Mouse (Mus musculus) left cerebral cortex, postnatal 10 days (tissue): ENCODE data around the gene Cdkn1c. TPM values are rescaled to one million over a fixed set of nuclear protein-coding genes. Genes with fewer than 3 reads are reported as not detected.

Experiments
- DNase-seq, 2 experiments: peaks; one replicate each; pipeline ENCODE4 v3.0.0; 2021 to 2022; ENCODE audit warnings: low spot score in 2 of 2, mixed read lengths in 1 of 2; ENCODE audit errors: extremely low spot score in 1 of 2
- intact Hi-C: fragments of 180-260 bp; cut with DNase I; formaldehyde crosslinking; loops from one replicate; pipeline ENCODE4 v1.15.1; 2025
- total RNA-seq, 2 experiments: library from RNA; stranded (reverse); gene quantifications; 2 replicates each; pipeline ENCODE4 v1.2.3; 2021

Gene Cdkn1c
- 10 to 100 TPM; 14.2 to 15.1 TPM for total RNA-seq

DNA sequence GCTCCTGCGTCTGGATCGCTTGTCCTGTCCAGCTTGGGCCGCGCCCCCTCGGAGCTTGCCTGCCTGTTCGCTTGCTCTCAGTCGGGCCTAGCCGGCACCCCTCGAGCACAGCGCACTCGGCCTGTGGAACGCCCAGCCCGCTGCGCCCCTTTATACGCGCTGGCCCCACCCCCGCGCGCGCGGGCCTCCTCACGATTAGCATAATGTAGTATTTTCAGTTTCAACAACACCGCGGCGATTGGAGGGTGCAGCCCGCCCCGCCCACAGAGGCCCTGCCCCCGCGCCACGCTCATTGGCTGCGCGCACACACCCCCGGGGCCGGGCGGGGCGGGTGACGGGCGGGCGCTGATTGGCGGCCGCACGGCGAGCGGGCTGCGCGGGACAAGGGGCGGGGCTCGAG lies at the start of gene Cdkn1c:
Gene Cdkn1c, minus strand, starts transcription at position 177 of the 400 bp plus-strand sequence.
- DNase-seq = peak; percentile 78 to 94
- intact Hi-C loops = loop anchor here (5.0 kb wide), 1 partner anchor 164 kb away; no protein-coding TSS in a partner anchor

DNA sequence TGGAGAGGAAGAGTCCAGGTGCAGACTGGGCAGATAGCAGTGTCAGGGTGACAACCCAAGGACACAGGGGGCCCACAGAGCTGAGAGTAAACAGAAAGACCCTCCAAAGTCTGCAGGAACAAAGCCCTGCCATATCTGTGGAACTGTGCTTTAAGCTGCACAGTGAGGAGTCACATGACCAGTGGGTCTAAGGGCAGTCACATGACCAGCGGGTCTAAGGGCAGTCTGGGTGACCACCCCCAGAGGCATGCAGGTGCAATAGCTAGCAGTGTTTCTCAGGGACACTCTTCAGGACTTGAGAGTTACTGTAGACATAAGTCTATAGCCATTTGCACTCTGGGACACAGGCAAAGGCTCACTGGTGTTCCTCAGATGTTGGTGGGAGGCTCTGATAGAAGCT lies 48.7 kb upstream of the Cdkn1c start:
- no peak for DNase-seq
- intact Hi-C loops = no loop called here

DNA sequence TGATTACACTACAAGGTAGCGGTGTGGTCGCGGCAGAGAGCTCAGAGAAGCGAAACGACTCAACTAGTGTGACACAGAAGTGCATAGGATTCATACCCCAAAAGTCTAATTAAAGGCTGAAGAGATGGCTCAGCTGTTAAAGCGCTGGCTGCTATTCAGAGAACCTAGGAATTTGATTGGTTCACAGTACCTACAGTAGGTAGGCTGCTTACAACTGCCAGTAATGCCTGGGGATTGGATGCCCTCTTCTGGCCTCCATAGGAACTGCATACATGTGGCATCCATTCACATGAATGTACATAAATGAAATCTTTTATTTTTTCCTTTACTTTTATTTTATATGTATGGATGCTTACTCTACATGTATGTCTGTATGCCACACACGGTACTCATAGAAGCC lies 45.8 kb upstream of the Cdkn1c start:
- DNase-seq = peak; percentile 36 to 56
- intact Hi-C loops = no loop called here

DNA sequence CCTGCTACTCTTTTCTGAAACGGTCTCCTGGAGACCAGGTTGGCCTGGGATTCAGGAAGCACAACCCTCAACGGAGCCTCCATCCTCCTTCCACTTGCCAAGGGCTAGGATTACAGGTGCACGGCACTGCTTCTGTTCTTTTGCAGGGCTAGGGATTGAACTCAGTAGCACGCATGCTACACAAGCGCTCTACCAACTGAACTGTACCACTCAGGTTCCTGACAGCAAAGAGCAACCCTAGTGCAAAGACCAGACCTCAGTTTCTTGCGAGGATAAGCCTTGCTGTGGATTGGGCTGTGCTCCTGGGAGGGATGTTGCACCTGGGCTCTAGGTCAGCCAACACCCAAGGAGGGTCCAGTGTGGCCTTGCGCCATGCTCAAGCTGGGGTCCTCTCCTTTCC lies 45.4 kb upstream of the Cdkn1c start:
- intact Hi-C loops = no loop called here
- DNase-seq = no peak

DNA sequence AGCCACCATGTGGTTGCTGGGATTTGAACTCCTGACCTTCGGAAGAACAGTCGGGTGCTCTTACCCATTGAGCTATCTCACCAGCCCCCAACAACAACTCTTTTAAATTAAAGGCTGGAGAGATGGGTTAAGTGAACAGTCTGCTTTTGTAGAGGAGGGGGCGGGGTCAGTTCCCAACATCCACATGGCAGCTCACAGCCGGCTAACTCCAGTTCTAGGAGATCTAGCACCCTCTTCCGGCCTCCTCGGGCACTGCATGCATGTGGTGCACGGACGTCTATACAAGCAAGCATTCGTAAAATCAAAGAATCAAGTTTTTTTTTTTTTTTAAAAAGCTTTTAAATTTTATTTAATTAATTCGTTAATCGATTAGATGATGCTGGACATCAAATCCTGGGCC lies 45.0 kb upstream of the Cdkn1c start:
- intact Hi-C loops = no loop called here
- peak; percentile 56 to 86 for DNase-seq

DNA sequence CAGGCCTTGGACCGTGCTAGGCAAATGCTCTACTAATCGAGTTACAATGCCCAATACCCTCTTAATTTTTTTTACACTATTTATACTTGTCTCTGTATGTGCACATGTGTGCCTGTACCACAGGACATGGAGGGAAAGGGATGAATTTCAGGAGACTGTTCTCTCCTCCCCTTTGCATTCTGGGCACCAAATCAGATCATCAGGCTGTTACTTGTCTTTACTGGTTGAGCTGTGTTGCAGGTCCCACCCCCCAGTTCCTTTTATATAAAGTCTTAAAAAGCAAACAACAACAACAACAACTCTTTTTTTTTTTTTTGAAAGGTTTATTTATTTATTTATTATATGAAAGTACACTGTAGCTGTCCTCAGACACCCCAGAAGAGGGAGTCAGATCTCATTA lies 44.6 kb upstream of the Cdkn1c start:
- intact Hi-C loops = no loop called here

DNA sequence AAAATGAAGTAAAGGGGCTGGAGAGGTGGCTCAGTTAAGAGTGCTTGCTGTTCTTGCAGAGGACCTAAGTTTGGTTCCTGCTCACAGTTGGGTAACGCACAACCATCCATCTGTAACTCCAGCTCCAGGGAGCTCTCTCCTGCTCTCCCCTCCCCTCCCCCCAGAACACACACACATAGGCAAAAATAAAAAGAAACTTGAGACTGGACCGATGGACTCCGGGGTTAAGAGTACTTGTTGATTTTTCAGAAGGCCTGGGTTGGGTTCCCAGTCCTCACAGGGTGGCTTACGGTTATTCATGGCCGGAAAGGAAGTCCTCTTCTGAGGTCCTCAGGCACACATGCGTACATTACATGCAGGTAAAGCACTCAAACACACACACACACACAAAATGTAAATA lies 43.1 kb upstream of the Cdkn1c start:
- intact Hi-C loops = no loop called here
- no peak for DNase-seq

More for the DNA sequence above, 44.6 kb upstream of the Cdkn1c start:
- no peak for DNase-seq

DNA sequence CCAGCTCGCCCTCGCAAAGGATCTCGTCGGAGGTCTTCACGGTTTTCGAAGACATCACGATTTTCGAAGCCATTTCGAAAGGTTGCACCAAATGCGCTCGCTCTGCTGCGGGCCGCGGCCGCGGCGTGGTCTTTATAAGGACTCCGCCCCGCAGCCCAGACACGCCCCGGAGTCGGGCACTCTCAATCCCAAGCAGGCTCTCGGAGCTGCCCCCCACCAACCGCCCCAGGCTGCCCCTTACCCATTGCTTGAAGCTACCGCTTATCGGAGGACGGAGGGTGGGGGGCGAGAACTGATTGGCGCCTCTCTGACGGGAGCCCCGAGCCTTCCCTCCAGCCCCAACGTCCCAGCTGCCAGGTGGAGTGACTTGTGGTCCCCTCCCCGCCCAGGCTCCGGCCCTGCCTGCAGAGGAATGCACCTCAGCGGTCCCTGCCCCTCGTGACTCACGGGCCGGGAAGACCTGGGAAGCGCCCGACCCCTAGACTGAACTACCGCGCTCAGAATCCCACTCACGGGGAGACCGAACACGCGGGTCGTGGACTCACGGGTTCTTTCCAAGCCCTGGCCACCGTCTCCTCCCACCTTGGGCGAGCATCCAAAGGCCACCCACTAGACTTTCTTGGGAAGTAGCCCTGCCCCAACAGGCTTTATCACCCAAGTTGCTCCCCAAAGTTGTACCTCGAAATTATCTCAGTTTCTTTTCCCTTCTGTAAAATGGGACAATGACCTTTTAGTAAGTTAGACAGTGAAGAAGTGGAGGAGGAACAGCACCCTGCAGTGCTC lies 41.8 kb upstream of the Cdkn1c start, which contains the start of gene Phlda2:
Gene Phlda2, minus strand, starts transcription at position 733 of the 783 bp plus-strand sequence.
- intact Hi-C loops = no loop called here
- peak in 1 of 2 experiments; percentile 49 for DNase-seq

DNA sequence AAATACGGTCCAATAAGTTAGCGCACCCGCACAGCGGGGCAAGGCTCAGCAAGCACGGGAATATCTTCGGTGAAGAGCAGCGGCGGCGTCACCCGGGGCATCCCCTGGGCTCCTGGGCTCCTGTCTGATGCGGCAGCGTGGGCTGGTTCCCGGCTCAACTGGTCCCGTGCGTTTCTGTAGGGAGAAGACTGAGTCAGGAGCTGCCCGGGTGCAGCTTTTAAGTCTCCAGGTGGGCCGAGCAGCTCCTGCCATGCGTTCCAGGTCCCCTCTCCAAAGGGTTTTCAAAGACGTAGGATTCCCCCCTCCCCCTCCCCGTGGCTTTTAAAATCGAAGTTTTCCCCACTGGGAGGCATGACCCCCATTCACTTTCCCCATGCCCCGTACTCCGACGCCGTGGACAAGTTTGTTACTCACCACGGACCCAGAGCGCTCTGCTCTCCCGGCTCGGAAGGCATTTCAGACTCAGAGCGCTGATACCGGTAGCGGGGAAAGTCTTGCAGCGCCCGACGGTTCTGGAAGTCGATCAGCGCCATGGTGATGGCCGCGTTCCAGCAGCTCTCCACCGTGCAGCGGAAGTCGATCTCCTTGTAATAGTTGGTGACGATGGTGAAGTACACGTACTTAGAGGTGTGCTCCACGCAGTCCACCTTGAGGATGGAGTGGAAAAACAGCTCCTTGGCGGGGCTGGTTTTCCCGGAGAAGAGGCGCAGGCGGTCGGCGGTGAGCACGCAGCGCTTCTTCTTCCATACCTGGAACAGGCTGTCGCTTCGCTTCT lies 41.0 kb upstream of the Cdkn1c start:
- intact Hi-C loops = no loop called here

DNA sequence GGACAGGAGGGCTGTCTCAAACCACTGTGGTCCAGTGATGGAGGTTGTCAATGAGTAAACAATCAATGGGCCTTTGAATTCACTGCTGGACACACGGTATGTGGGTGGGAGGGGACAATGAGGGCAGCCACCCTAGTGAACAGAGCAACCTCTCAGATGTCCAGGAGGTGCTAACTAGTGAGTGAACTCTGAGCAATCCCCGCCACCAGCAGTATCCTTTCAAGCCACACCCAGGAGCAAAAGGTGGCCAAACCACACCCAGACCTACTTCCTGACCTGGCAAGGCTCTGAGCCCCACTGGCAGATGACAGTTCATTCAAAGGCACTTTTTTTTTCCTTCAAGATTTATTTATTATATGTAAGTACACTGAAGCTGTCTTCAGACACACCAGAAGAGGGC lies 40.1 kb upstream of the Cdkn1c start:
- intact Hi-C loops = no loop called here
- no peak for DNase-seq

More for the DNA sequence above, 41.0 kb upstream of the Cdkn1c start:
- peak in 1 of 2 experiments; percentile 68 for DNase-seq

DNA sequence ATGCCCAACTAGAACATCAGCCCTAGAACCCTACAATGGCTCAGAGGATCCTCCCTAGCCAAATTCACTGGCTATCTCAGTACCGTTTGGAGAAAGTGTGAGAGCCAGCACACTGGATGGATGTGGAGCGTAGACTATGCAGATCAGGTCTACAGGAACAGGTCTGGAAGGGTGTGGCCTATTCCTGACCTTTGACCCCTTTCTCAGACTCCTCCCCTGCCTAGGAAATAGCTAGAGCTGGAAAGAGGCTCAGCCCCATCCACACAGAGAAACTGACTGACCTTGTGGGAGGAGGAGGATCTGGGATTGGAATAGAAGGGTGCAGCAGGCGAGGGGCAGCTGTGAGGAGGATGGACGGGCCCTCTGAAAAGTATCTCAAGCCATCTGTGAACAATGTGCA lies 37.7 kb upstream of the Cdkn1c start:
- no peak for DNase-seq
- intact Hi-C loops = no loop called here

DNA sequence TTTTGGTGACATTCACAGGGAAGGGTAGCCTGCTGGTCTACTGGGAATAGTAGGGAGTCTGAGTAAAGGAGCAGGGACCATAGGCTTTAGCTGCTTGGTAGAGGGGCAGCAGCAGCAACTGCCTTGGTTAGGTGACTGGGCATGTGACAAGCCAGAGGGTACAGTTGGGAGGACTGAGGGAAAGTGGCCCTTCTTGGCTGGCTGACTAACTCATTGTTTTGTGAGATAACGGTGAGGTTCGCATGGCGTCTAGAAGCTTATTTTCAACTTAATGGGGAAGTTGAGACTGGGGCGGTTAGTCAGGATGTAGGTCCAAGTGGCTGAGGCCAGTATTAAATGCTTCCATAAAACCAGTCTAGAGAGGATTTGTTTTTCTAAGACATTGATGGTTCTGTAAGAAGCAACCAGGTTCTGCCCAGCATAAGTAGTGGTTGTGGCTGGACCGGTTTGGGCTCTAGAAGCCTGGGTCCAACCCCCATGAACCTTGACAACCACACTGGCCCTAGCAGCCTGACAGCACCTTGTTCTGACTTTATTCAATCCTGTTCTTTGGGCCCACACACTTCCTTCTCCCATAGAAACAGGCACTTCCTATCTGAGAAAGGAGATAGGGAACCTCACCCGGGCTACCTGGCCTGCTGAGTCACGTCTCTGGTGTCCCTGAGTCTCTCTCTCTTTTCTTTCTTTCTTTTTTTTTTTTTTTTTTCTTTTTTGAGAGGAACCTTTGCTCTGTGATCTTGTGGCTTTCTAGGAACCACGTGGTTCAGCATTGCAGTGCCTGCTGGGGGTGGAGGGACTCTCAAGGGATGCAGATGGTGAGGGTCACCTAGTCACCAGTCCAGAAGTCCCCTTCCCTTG lies 34.5 kb upstream of the Cdkn1c start:
- no peak for DNase-seq
- intact Hi-C loops = no loop called here

DNA sequence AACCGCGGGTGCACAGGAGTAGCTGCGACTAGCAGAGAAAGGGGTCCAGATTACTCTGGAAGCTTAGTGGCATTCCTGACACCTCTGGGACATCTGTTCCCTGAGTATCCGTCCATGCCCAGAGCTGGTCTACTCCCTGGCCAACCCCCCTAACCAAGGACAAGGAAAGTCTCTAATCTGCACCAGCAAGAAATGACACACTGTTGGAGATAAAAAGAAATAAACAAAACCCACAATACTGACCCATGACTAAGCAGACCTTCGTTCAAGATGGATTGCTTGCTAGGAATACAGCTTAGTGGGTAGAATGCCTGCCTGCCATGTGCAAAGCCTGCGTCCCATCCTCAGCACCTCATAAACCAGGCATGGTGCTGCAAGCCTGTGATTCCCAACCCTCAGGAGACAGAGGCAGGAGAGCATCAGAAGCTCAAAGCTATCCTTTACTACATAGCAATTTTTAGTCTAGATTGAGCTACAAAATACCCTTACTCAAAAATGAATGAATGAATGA lies 32.8 kb upstream of the Cdkn1c start:
- intact Hi-C loops = no loop called here

DNA sequence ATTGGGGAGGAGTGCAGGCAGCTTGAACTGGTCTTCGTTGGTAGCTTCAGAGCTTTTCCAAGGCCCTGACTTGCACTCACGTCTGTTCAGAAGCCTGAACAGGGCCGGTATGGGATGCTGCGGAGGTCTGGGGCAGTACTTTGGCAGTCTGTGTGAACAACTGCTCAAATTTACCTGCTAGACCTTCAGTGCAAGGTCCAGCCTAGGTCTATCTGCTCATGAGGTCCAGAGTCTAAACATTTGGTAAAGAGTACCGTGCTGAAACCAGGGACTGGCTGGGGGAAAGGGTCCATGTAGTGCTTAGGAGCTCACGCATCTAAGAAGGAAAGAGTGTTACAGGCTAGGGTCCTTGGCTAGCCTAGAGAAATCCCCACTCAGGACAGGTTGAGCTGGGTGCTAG lies 28.9 kb upstream of the Cdkn1c start:
- intact Hi-C loops = no loop called here
- no peak for DNase-seq

More for the DNA sequence above, 32.8 kb upstream of the Cdkn1c start:
- DNase-seq = no peak

DNA sequence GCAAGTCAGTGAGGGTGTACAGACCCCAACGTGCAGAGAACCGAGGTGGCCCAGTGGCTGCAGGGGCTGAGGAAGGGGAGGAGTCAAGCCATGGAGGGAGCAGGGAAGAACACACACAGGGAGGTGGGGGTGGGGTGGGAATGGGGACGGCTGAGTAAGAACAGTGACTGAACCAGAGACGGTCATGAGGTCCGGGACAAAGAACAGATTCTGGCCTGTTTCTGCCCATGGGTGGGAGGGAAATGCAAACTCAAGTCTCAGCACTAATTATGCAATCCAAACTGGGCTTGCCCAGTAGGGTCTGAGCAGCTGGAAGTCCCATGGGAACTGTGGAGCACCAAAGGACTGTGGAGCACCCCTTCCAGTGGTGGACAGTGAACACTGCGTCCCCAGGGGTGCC lies 21.7 kb upstream of the Cdkn1c start:
- intact Hi-C loops = no loop called here
- DNase-seq = no peak

DNA sequence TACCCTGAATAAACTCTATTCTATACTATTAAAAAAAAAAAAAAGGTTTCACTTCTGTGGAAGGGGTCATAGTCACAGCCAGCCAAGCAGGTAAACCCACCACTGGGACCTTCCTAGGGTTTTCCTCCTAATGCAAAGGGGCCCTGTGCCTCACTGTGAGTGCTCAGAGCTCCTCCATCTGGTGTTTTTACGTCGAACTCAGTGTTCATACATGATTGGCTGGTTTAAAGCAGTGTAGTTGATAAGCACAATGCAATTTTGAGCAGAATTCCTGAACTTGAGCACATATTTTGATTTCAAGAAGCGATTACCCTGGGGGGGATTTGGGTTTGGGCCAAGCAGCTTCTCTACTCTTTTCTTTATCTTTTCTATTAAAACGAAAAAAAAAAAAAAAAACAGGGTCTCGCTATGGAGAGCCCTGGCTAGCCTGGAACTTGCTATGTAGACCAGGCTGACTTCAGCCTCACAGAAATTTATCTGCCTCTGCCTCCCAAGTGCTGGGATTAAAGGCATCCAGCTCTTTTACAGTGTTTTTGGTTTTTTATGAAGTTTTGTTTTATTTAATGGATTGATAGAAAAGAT lies 21.0 kb upstream of the Cdkn1c start:
- no peak for DNase-seq
- intact Hi-C loops = no loop called here

DNA sequence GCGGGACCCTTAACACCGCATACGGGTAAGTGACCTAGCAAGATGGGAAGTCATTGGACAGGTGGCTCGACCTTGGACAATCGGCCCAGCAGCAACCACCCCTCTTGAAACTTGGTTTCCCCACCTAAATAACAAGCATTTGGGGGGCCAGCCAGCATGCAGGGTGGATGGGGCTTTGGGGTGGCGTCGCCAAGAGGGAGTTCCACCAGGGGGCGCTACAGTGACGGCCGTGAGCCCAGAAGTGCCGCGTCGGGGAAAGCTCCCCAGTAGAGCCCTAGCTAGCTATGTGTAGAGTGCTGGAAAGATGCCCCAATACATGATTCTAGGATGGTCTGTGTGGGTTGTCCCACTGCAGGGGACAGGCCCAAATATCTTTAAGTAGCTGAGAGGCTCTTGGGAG lies 19.6 kb upstream of the Cdkn1c start:
- DNase-seq = peak in 1 of 2 experiments; percentile 73
- intact Hi-C loops = no loop called here

DNA sequence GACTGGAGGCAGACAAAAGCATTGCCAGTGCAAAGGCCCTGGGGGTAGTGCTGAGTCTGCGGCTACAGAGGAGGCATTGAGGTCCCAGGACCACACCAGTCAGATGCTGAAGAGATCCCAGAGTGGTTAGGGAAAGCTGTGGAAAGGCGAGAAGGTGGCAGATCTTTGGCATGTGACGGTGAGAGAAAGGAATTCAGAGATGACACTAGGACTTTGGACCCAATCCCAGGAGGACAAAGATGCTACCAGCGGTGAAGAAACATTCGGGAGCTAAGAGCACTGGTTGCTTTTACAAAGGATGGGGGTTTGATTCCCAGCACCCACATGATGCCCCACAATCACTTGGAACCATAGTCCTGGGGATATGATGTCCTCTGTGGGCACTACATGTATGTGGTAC lies 16.9 kb upstream of the Cdkn1c start:
- DNase-seq = no peak
- intact Hi-C loops = loop anchor here (10.0 kb wide), 1 partner anchor 583 kb away; no protein-coding TSS in a partner anchor
